Mouse (Mus musculus) limb, embryonic 15.5 days (tissue): ENCODE results near the gene Chtop. TPM values are rescaled to one million over a fixed set of nuclear protein-coding genes. Genes with fewer than 3 reads are reported as not detected.

Experiments
- ATAC-seq: fragments of 200-750 bp; cut with Nextera tagmentation; 2 replicates; pipeline ENCODE4 v1.8.0; 2017; ENCODE audit warnings: low read depth, moderate TSS enrichment; ENCODE audit not compliant: insufficient number of reproducible peaks, low FRiP score, low TSS enrichment
- H3K27ac ChIP-seq: fragments of 300-500 bp; sonication (generic); 2 replicates; pipeline ENCODE4 v1.5.1; 2015; ENCODE audit warnings: moderate library complexity, mild to moderate bottlenecking, inconsistent platforms
- H3K27me3 ChIP-seq: fragments of 300-500 bp; sonication (generic); 2 replicates; pipeline ENCODE4 v1.6.1; 2015; ENCODE audit warnings: inconsistent platforms
- H3K36me3 ChIP-seq: fragments of 300-500 bp; sonication (generic); 2 replicates; pipeline ENCODE4 v1.6.1; 2015; ENCODE audit warnings: inconsistent platforms
- H3K4me1 ChIP-seq: fragments of 300-500 bp; sonication (generic); 2 replicates; pipeline ENCODE4 v1.6.1; 2015; ENCODE audit warnings: inconsistent platforms
- H3K4me2 ChIP-seq: fragments of 300-500 bp; sonication (generic); 2 replicates; pipeline ENCODE4 v1.6.1; 2015; ENCODE audit warnings: mild to moderate bottlenecking, inconsistent platforms
- H3K4me3 ChIP-seq: fragments of 300-500 bp; sonication (generic); 2 replicates; pipeline ENCODE4 v1.5.1; 2015; ENCODE audit warnings: mild to moderate bottlenecking, inconsistent platforms
- H3K9ac ChIP-seq: fragments of 300-500 bp; sonication (generic); 2 replicates; pipeline ENCODE4 v1.6.1; 2015; ENCODE audit warnings: inconsistent platforms
- H3K9me3 ChIP-seq: fragments of 300-500 bp; sonication (generic); 2 replicates; pipeline ENCODE4 v1.6.1; 2016; ENCODE audit warnings: inconsistent platforms
- WGBS: fragments of 180-500 bp; shearing (Covaris S2); methylation state at CpG from one replicate; pipeline ENCODE4 v1.1.7; 2015; 5-methylcytosine and 5-hydroxymethylcytosine counted together
- polyA plus RNA-seq: library from polyadenylated mRNA; unstranded; fragments of >200 nt; fragmentation: Nextera tagmentation; extraction: Ambion mirVana; gene quantifications from 2 replicates; pipeline ENCODE4 v1.2.1, GENCODE M21; 2015

Gene Chtop
- polyA plus RNA-seq, 1 experiment from 2014 or later: 146 TPM

DNA sequence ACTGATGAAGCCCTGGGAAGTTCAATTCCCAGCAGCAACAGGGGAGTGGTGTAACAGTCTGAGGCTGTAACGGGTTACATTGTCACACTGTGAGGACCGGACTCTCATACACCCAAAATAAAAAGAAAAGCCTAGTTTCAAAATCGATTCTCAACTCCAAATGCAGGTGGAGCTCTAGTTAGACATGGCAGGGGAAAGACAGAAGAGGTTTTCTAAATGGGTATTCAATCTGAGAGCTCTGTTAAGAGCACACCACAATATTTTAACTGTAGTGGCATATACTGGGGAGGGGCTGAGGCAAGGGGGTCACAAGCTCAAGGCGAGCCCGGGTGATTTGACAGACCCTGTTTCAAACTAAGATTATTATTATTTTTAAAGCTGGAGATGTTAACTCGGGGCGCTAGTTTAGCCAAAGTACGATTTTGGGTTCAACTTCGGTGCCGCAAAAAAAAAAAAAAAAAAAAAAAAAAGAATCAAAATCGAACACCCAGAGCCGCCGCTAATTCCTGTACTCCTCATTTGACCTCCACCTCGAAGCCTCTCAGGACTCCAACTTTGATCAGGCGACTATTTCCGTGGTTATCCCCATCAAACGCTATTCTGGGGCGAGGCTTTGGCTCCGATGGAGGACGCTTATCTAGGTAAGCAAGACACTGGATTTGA lies 880 bp downstream of the Chtop start:
- Histone ChIP-seq H3K27ac (peak overlapping the region; percentile 94), H3K27me3 (0 out of 2 replicates have a peak, but pooled peaks cover 10% of the 10 kb centered on the region), H3K36me3 (peaks cover 38% of the 10 kb centered on the region), H3K4me1 (peaks cover 14% of the 10 kb centered on the region), H3K9me3 (no peaks in the 10 kb centered on the region), H3K4me2 (peak overlapping the region; percentile 56), H3K4me3 (peak overlapping the region; percentile 89), H3K9ac (peak overlapping the region; percentile 97)
- WGBS: 2% methylated on average over 20 of the region's 20 CpGs
- no peak for ATAC-seq

DNA sequence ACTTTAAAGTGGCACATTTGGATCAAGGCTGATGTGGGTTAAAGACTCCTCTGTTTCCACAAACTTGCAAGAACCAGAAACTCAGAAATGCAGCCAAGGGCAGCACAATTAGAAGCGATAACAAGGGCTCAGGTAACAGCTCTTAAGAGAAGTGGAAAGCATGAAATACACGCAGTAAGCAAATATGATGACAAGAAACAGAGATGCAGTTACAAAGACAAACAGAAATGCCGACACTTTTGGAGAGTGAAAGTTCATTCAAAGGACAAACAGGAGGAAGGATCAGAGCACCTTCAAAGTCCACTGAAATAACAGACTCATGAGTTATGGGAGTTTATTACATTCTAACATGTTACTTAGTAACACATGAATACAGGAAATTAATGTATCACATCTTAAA lies 2.9 kb downstream of the Chtop start:
- Histone ChIP-seq H3K4me2 (no peak overlapping the region), H3K36me3 (peaks cover 56% of the 10 kb centered on the region)
- 76% methylated on average over 3 of the region's 3 CpGs for WGBS

DNA sequence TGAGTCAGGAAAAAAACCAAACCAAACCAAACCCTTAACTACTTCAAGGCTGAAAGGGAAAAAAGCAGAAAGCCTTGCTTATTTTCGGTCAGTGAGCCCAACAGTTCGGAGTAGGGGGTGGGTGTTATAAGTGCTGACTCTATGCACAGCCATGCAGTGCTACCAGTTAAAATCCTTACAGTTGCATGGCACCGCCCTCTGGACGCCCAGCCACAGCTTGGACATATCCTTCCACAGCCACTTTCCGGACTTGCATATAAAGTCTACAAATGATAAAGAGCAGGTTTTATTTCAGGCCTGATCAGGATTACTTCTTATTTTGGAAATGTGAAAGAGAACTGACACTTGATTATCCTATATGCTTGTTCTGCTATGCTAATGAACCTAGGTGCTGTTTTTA lies 4.1 kb downstream of the Chtop start:
- peaks cover 12% of the 10 kb centered on the region for H3K4me1 ChIP-seq
- no peak for ATAC-seq
- H3K27ac ChIP-seq: no peak overlapping the region
- peaks cover 64% of the 10 kb centered on the region for H3K36me3 ChIP-seq
- H3K9ac ChIP-seq: no peak overlapping the region
- H3K4me2 ChIP-seq: no peak overlapping the region
- H3K27me3 ChIP-seq: no peaks in the 10 kb centered on the region
- no peak overlapping the region for H3K4me3 ChIP-seq
- H3K9me3 ChIP-seq: no peaks in the 10 kb centered on the region
- WGBS: 80% methylated on average over 5 of the region's 5 CpGs

More for the DNA sequence above, 2.9 kb downstream of the Chtop start:
- Histone ChIP-seq H3K27me3 (no peaks in the 10 kb centered on the region), H3K9ac (no peak overlapping the region), H3K9me3 (no peaks in the 10 kb centered on the region), H3K4me3 (no peak overlapping the region), H3K4me1 (peaks cover 12% of the 10 kb centered on the region), H3K27ac (no peak overlapping the region)
- ATAC-seq: no peak

DNA sequence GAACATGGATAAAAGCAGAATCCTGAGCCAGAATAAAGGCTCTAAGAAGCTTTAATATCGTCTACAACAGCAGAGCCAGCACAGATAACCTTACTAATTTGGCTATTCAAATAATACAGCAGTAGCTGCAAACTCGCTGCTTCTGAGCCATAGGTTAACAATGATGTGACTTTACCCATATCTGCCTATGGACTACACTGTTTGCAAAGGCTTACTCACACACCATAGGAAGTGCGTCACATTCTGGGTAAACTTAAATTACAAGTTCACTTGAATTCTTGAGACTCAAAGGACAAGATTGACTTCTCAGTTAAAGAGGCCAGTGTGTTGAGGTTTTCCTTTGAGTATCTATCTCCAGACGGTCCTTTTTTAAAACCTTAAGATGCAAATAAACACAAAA lies 5.9 kb downstream of the Chtop start:
- 84% methylated on average over 4 of the region's 4 CpGs for WGBS
- no peak overlapping the region for H3K9ac ChIP-seq
- no peaks in the 10 kb centered on the region for H3K9me3 ChIP-seq
- no peak for ATAC-seq
- H3K4me2 ChIP-seq: no peak overlapping the region
- peaks cover 12% of the 10 kb centered on the region for H3K4me1 ChIP-seq
- H3K27me3 ChIP-seq: no peaks in the 10 kb centered on the region
- no peak overlapping the region for H3K27ac ChIP-seq
- H3K36me3 ChIP-seq: peaks cover 80% of the 10 kb centered on the region
- no peak overlapping the region for H3K4me3 ChIP-seq

DNA sequence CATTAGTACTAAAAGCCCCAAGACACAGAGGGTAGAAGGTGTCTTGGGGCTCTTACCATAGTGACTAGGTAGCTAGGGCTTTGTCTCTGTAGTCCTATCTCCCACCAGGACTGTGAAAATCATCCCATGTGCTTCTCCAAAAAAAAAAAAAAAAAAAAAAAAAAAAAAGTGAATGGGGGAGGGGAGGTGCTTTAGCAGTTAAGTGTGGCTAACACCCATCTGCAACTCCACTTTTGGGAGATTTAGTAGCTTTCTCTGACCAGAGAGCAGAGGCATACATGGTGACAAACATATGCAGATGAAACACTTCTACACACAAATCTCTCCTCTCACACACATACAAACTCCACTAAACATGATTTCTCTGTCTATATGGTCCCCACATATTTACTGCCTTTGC lies 11.7 kb downstream of the Chtop start:
- no peaks in the 10 kb centered on the region for H3K4me1 ChIP-seq
- peaks cover 67% of the 10 kb centered on the region for H3K36me3 ChIP-seq
- no peak for ATAC-seq
- no peak overlapping the region for H3K4me2 ChIP-seq
- no peak overlapping the region for H3K27ac ChIP-seq
- H3K9ac ChIP-seq: no peak overlapping the region
- no peak overlapping the region for H3K4me3 ChIP-seq
- H3K27me3 ChIP-seq: no peaks in the 10 kb centered on the region
- no peaks in the 10 kb centered on the region for H3K9me3 ChIP-seq

DNA sequence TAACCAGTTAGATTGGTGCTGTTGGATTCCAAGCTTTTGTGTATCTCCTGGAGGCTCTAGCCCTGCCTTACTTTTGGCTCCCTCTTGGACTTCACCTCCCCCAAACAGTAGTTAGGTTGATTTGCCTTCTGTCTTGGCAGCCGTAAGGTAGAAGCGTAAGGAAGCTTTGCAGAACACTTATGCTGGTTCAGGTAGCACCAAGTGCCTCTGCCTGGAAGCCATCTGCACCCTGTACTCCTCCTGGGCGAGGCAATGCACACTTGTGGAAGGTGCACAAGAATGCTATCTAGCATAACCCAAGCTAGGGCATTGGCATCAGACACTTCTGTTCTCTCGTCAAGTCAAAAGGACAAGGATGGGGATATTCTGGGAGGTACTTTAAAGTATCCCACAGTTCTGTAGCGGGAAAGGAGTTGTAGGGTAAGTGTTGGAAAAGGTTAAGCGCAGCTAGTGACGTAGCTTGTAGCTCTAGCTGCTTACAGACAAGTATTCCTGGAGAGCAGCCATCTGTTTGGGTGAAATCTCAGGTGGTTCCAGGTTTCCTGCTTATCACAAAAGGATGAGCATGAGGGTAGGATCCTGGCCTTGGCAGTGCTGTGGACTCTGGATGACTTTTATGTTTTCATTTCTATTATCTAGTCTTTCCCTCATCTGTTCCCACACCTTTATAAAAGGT lies 13.3 kb downstream of the Chtop start:
- no peaks in the 10 kb centered on the region for H3K27me3 ChIP-seq
- H3K36me3 ChIP-seq: peaks cover 52% of the 10 kb centered on the region
- no peak overlapping the region for H3K9ac ChIP-seq
- no peaks in the 10 kb centered on the region for H3K4me1 ChIP-seq
- H3K4me3 ChIP-seq: no peak overlapping the region
- WGBS: 86% methylated on average over 7 of the region's 7 CpGs
- H3K9me3 ChIP-seq: no peaks in the 10 kb centered on the region
- H3K27ac ChIP-seq: no peak overlapping the region
- ATAC-seq: no peak
- no peak overlapping the region for H3K4me2 ChIP-seq

DNA sequence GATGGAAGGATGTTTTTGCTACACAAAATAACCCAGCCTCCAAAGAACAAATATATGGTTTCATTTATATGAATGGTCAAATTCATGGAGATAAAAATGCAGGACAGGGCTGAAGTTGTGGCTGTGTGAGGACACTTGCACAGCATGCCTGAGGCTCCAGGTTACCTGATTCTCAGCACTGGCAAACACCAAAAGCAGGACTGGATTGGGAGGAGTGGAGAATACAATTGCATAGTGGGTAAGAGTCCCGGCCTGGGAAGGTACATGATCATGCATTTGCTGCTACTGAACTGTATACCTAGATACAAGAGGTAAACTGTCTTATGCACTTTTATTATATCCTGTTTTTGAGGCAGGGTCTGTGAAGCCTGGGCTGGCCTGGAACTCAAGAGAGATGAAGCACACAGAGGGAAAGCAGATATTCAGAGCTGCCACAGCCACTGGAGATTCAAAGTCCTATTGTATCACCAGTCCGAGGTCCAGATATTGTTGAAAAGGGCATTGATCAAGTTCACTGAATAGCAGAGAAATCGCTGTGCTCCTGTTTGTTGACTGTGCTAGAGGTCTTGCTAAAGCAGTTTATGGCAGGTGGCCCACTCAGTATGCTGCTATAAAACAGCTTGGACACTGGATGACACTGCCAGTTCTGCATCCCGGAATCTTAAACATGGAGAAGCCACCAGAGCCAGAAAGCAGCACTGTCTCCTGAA lies 15.3 kb downstream of the Chtop start:
- Histone ChIP-seq H3K36me3 (peaks cover 42% of the 10 kb centered on the region), H3K27ac (no peak overlapping the region), H3K9ac (no peak overlapping the region), H3K4me3 (no peak overlapping the region), H3K4me2 (no peak overlapping the region), H3K9me3 (no peaks in the 10 kb centered on the region), H3K4me1 (peaks cover 6% of the 10 kb centered on the region; the same call in 1 of the 2 replicates), H3K27me3 (no peaks in the 10 kb centered on the region)
- 65% methylated on average over 4 of the region's 4 CpGs for WGBS
- ATAC-seq: no peak

DNA sequence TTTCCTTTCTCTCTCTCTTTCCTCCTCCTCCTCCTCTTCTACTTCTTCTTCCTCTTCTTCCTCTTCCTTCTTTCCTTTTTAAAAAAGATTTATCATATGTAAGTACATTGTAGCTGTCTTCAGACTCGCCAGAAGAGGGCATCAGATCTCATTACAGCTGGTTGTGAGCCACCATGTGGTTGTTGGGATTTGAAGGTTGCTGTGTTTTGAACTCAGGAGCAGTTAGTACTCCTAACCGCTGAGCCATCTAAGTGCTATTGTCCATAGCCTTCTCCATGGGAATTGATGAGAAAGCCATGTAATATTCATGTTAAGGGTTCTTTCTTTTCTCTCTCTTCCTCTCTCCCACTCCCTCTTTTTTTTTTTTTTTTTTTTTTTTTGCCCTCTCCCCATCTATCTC lies 17.9 kb downstream of the Chtop start:
- no peak overlapping the region for H3K4me3 ChIP-seq
- H3K36me3 ChIP-seq: peaks cover 40% of the 10 kb centered on the region
- no peak for ATAC-seq
- H3K4me2 ChIP-seq: no peak overlapping the region
- no peak overlapping the region for H3K27ac ChIP-seq
- peaks cover 6% of the 10 kb centered on the region; the same call in 1 of the 2 replicates for H3K4me1 ChIP-seq
- no peaks in the 10 kb centered on the region for H3K9me3 ChIP-seq
- no peak overlapping the region for H3K9ac ChIP-seq
- 45% methylated on average over 2 of the region's 2 CpGs for WGBS
- H3K27me3 ChIP-seq: no peaks in the 10 kb centered on the region

DNA sequence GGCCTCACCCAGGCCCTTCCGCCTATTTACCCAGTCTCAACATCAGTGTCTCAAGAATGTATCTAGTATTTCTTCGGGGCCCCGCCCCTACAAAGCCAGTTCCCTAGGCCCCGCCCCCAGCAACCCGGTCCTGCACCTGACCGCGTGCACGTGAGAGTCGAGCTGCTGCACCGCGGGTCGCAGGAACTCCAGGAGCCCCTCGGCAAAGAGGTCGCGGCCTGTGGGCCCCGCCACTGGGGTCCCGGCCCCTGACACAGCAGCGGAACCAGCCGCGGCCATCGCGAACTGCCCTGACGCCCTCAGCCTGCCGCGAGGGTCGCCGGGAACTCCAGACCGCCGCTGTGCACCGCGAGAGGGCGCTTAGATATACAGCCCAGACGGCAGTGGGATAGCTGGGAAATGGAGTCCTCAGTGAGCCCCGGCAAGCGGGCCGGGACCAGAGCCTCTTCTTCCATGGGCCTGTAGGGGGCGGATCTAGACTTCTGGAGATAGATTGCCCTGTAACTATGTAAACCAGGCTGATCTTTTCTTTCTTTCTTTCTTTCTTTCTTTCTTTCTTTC lies 18.5 kb downstream of the Chtop start, which contains the start of gene Snapin:
Snapin (minus strand) TSS at position 338 of the 561 bp plus-strand sequence.
- ATAC-seq: peak; percentile 96
- H3K4me1 ChIP-seq: peaks cover 6% of the 10 kb centered on the region; the same call in 1 of the 2 replicates
- peak within 1 kb of the TSS; percentile 46 for H3K4me2 ChIP-seq
- H3K36me3 ChIP-seq: peaks cover 40% of the 10 kb centered on the region
- peak within 1 kb of the TSS; percentile 83 for H3K27ac ChIP-seq
- H3K4me3 ChIP-seq: peak within 1 kb of the TSS; percentile 81
- under 1% methylated on average over 37 of the region's 37 CpGs for WGBS
- H3K9ac ChIP-seq: peak within 1 kb of the TSS; percentile 74
- no peaks in the 10 kb centered on the region for H3K27me3 ChIP-seq
- H3K9me3 ChIP-seq: no peaks in the 10 kb centered on the region

DNA sequence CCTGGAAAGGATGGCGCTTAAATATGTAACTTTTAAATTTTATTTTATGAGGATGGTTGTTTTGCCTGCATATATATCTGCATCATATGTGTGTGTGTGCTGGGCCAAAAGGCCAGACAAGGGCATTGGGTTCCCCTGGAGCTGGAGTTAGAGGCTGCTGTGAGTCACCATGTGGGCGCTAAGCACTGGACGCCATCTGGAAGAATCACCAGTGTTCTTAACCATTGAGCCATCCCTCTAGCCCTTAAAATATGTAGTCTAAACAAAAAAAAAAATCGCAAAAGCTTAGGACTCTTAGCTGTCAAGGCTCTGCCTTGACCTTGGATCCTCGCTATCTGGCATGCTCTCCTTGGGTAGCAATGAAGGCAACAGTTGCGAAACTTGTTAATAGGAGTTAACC lies 20.7 kb downstream of the Chtop start:
- H3K27ac ChIP-seq: no peak overlapping the region
- no peaks in the 10 kb centered on the region for H3K27me3 ChIP-seq
- peaks cover 53% of the 10 kb centered on the region for H3K36me3 ChIP-seq
- WGBS: 77% methylated on average over 6 of the region's 6 CpGs
- H3K4me2 ChIP-seq: no peak overlapping the region
- H3K9me3 ChIP-seq: no peaks in the 10 kb centered on the region
- no peak overlapping the region for H3K9ac ChIP-seq
- ATAC-seq: no peak
- H3K4me1 ChIP-seq: peaks cover 6% of the 10 kb centered on the region; the same call in 1 of the 2 replicates
- no peak overlapping the region for H3K4me3 ChIP-seq

DNA sequence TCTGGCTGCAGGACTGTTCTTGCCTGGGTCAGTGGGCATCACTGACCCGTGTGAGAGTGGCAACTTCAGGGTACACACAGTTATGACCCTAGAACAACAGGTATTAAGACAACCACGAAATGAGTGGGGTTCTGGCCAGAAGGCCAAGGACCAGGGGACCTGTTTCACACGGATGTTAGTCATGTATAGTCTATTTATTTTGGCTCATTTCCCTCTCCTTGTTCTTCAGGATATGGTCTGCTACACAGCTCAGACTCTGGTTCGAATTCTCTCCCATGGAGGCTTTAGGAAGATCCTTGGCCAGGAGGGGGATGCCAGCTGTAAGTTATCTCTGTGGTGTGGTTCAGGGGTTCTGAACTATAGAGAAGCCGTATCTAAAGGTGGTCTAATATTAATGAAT lies 22.3 kb downstream of the Chtop start:
- H3K36me3 ChIP-seq: peaks cover 68% of the 10 kb centered on the region
- no peak overlapping the region for H3K4me2 ChIP-seq
- H3K27ac ChIP-seq: no peak overlapping the region
- 78% methylated on average over 5 of the region's 5 CpGs for WGBS
- no peak overlapping the region for H3K4me3 ChIP-seq
- no peaks in the 10 kb centered on the region for H3K27me3 ChIP-seq
- no peaks in the 10 kb centered on the region for H3K9me3 ChIP-seq
- no peak overlapping the region for H3K9ac ChIP-seq
- H3K4me1 ChIP-seq: peaks cover 6% of the 10 kb centered on the region; the same call in 1 of the 2 replicates
- no peak for ATAC-seq
